Mouse (Mus musculus) forebrain, embryonic 16.5 days (tissue): ENCODE measurements at regions not wholly inside any gene's neighbourhood (a gene's known extent, or its start where the extent isn't known, plus 50 kb on each side); places are given as distances from the start of the nearest gene placed in this dataset.
A peak's percentile ranks its signal among the peaks of the same experiment; 100 is the strongest.

Experiments used
- ATAC-seq: fragments of 200-750 bp; cut with Nextera tagmentation; 2 replicates; pipeline ENCODE4 v1.8.0; 2017; ENCODE audit warnings: mild to moderate bottlenecking, moderate library complexity
- H3K27ac ChIP-seq: fragments of 300-500 bp; sonication (generic); 2 replicates; pipeline ENCODE4 v1.5.1; 2014; ENCODE audit warnings: low read length, control low read depth
- H3K27me3 ChIP-seq: fragments of 300-500 bp; sonication (generic); replicated peaks from 2 replicates; pipeline ENCODE4 v1.6.1; 2014; ENCODE audit warnings: low read length; ENCODE audit not compliant: control insufficient read depth, insufficient read depth
- H3K36me3 ChIP-seq: fragments of 300-500 bp; sonication (generic); 2 replicates; pipeline ENCODE4 v1.6.1; 2014; ENCODE audit not compliant: control insufficient read depth, insufficient read depth
- H3K4me1 ChIP-seq: fragments of 300-500 bp; sonication (generic); replicated peaks from 2 replicates; pipeline ENCODE4 v1.6.1; 2014; ENCODE audit warnings: low read length; ENCODE audit not compliant: control insufficient read depth, insufficient read depth
- H3K4me2 ChIP-seq: fragments of 300-500 bp; sonication (generic); 2 replicates; pipeline ENCODE4 v1.6.1; 2014; ENCODE audit warnings: mild to moderate bottlenecking, low read length, control low read depth
- H3K4me3 ChIP-seq: fragments of 300-500 bp; sonication (generic); replicated peaks from 2 replicates; pipeline ENCODE4 v1.5.1; 2014; ENCODE audit warnings: mild to moderate bottlenecking, low read length, control low read depth
- H3K9ac ChIP-seq: fragments of 300-500 bp; sonication (generic); replicated peaks from 2 replicates; pipeline ENCODE4 v1.6.1; 2014; ENCODE audit warnings: low read depth, low read length, control low read depth
- H3K9me3 ChIP-seq: fragments of 300-500 bp; sonication (generic); 2 replicates; pipeline ENCODE4 v1.6.1; 2016; ENCODE audit warnings: low read length; ENCODE audit not compliant: control insufficient read depth
- WGBS: fragments of 180-500 bp; shearing (Covaris S2); extraction: QIAGEN DNeasy Blood & Tissue Kit; methylation state at CpG from one replicate; pipeline ENCODE4 v1.1.7; 2014; 5-methylcytosine and 5-hydroxymethylcytosine counted together

- WGBS, result 45% methylated on average over 9 of the region's 9 CpGs
- H3K9ac ChIP-seq, result no peak overlapping the region
- no peak overlapping the region for H3K27ac ChIP-seq
- H3K4me1 ChIP-seq, result peaks cover under 1% of the 10 kb centered on the region; the same call in 1 of the 2 replicates
- H3K4me3 ChIP-seq, result no peak overlapping the region
- no peak for ATAC-seq
- no peaks in the 10 kb centered on the region for H3K9me3 ChIP-seq
- H3K4me2 ChIP-seq, result no peak overlapping the region
- H3K27me3 ChIP-seq, result no peaks in the 10 kb centered on the region
- no peaks in the 10 kb centered on the region for H3K36me3 ChIP-seq
Observed at GRCm38 (mm10) chr8:87087451-87088095, 202.5 kb upstream of the N4bp1 start.

GRCm38 (mm10) chr8:87078260-87078659, 193.2 kb upstream of the N4bp1 start:
- no peaks in the 10 kb centered on the region for H3K27me3 ChIP-seq
- H3K4me2 ChIP-seq, result no peak overlapping the region
- no peak overlapping the region for H3K9ac ChIP-seq
- peak; percentile 66 for ATAC-seq
- no peaks in the 10 kb centered on the region for H3K9me3 ChIP-seq
- no peak overlapping the region for H3K27ac ChIP-seq
- H3K36me3 ChIP-seq, result no peaks in the 10 kb centered on the region
- WGBS, result 19% methylated on average over 6 of the region's 6 CpGs
- peaks cover 7% of the 10 kb centered on the region; the same call in 1 of the 2 replicates for H3K4me1 ChIP-seq
- H3K4me3 ChIP-seq, result no peak overlapping the region

DNA sequence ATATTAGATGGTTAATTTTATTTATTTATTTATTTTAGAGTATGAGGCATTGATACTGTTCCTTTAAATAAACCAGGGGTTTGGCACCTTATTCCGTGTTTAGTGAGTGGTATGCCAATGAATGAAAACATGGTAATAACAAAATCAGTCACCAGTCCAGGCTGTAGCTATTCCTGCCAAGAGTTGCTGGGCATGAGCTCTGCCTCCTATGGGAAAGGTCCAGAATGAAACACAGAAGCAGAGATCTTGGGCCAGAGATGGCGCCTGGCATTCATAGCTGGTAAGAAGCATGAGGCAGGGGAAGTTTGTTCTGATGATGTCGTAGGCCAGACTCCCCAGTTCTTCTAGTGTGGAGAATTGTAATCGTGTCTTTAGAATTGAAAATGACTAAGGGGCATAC, 190.9 kb upstream of the N4bp1 start:
- H3K27ac ChIP-seq, result no peak overlapping the region
- no peak for ATAC-seq
- H3K4me1 ChIP-seq, result no peaks in the 10 kb centered on the region
- no peaks in the 10 kb centered on the region for H3K36me3 ChIP-seq
- H3K4me3 ChIP-seq, result no peak overlapping the region
- no peaks in the 10 kb centered on the region for H3K9me3 ChIP-seq
- 71% methylated on average over 4 of the region's 4 CpGs for WGBS
- H3K27me3 ChIP-seq, result no peaks in the 10 kb centered on the region
- no peak overlapping the region for H3K9ac ChIP-seq
- H3K4me2 ChIP-seq, result no peak overlapping the region

- Histone ChIP-seq H3K9me3 (no peaks in the 10 kb centered on the region), H3K4me3 (no peak overlapping the region), H3K4me2 (no peak overlapping the region), H3K27me3 (no peaks in the 10 kb centered on the region), H3K27ac (no peak overlapping the region), H3K4me1 (no peaks in the 10 kb centered on the region), H3K9ac (no peak overlapping the region), H3K36me3 (no peaks in the 10 kb centered on the region)
- no peak for ATAC-seq
Observed at GRCm38 (mm10) chr8:87071224-87071623, 186.2 kb upstream of the N4bp1 start.

GRCm38 (mm10) chr8:87067106-87067505, 182.0 kb upstream of the N4bp1 start:
- Histone ChIP-seq H3K27ac (no peak overlapping the region), H3K27me3 (no peaks in the 10 kb centered on the region), H3K4me1 (peaks cover 12% of the 10 kb centered on the region), H3K4me3 (no peak overlapping the region), H3K36me3 (no peaks in the 10 kb centered on the region), H3K9ac (no peak overlapping the region), H3K4me2 (no peak overlapping the region), H3K9me3 (no peaks in the 10 kb centered on the region)
- no peak for ATAC-seq

DNA sequence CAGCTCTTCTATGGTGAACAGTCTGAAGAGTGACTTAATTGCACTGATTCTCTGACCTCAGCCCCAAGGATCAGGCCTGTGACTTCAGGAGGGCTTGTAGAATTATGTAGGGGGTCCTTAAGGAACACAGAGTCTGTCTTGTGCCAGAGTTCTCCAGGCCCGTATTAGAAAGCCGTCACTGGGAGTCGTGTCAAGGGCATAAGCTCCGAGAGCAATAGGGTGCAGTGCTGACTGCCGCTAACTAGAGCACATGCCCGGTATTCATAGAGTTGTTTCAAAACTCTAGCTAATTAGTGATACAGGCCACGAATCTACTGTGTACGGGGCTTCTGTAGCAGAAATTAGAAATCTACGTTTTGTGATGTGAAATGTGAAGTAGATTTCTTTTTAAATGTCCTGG, 179.7 kb upstream of the N4bp1 start:
- H3K9me3 ChIP-seq, result no peaks in the 10 kb centered on the region
- H3K27ac ChIP-seq, result no peak overlapping the region
- H3K27me3 ChIP-seq, result no peaks in the 10 kb centered on the region
- ATAC-seq, result peak; percentile 20; the same call in 1 of the 2 replicates
- H3K36me3 ChIP-seq, result no peaks in the 10 kb centered on the region
- peaks cover 12% of the 10 kb centered on the region for H3K4me1 ChIP-seq
- no peak overlapping the region for H3K4me2 ChIP-seq
- WGBS, result 20% methylated on average over 9 of the region's 9 CpGs
- H3K4me3 ChIP-seq, result no peak overlapping the region
- H3K9ac ChIP-seq, result no peak overlapping the region

- peak; percentile 80 for ATAC-seq
- H3K27me3 ChIP-seq, result no peaks in the 10 kb centered on the region
Observed at GRCm38 (mm10) chr8:87064250-87064747, 179.2 kb upstream of the N4bp1 start.

DNA sequence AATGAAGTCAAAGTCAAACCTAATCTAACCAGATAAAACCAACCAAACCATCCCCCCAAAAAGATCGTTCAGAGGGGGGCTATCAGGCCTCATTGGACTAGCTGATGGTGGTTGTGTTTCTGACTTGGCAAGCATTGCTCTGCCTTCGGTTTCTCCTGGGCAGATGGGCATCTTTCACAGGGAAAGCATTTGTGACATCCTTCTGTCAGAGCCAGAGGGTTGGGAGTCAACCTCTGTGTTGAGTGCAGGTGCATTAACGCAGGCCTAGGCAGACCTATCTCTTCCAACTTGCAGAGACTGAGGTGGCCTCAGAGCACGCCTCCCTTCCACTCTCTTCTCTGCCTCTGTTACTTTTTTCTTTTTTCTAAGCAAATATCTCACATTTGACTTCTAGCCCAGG, 178.5 kb upstream of the N4bp1 start:
- no peak for ATAC-seq
- 65% methylated on average over 4 of the region's 4 CpGs for WGBS

More at GRCm38 (mm10) chr8:87064250-87064747, 179.2 kb upstream of the N4bp1 start:
- Histone ChIP-seq H3K9me3 (no peaks in the 10 kb centered on the region), H3K4me2 (peak overlapping the region; percentile 18; the same call in 1 of the 2 replicates), H3K36me3 (no peaks in the 10 kb centered on the region), H3K9ac (no peak overlapping the region), H3K4me3 (no peak overlapping the region), H3K4me1 (peaks cover 12% of the 10 kb centered on the region), H3K27ac (no peak overlapping the region)
- WGBS, result 4% methylated on average over 12 of the region's 12 CpGs

GRCm38 (mm10) chr8:87049746-87050145, 164.7 kb upstream of the N4bp1 start:
- ATAC-seq, result no peak
- Histone ChIP-seq H3K4me3 (no peak overlapping the region), H3K36me3 (no peaks in the 10 kb centered on the region), H3K9me3 (no peaks in the 10 kb centered on the region), H3K27ac (no peak overlapping the region), H3K9ac (no peak overlapping the region), H3K27me3 (no peaks in the 10 kb centered on the region), H3K4me2 (no peak overlapping the region), H3K4me1 (peaks cover 3% of the 10 kb centered on the region; the same call in 1 of the 2 replicates)
- 56% methylated on average over 3 of the region's 3 CpGs for WGBS

More for the DNA sequence above, 178.5 kb upstream of the N4bp1 start:
- no peak overlapping the region for H3K4me2 ChIP-seq
- no peaks in the 10 kb centered on the region for H3K36me3 ChIP-seq
- no peak overlapping the region for H3K27ac ChIP-seq
- H3K9ac ChIP-seq, result no peak overlapping the region
- no peaks in the 10 kb centered on the region for H3K27me3 ChIP-seq
- no peak overlapping the region for H3K4me3 ChIP-seq
- H3K9me3 ChIP-seq, result no peaks in the 10 kb centered on the region
- H3K4me1 ChIP-seq, result peaks cover 12% of the 10 kb centered on the region
